Mouse (Mus musculus) cerebellum, adult 11 months (tissue): ENCODE measurements around the gene Banp.
A peak's percentile ranks its signal among the peaks of the same experiment; 100 is the strongest.

Source experiments
- DNase-seq: peaks from one replicate; pipeline ENCODE4 v3.0.0; 2022

Gene Banp

DNA sequence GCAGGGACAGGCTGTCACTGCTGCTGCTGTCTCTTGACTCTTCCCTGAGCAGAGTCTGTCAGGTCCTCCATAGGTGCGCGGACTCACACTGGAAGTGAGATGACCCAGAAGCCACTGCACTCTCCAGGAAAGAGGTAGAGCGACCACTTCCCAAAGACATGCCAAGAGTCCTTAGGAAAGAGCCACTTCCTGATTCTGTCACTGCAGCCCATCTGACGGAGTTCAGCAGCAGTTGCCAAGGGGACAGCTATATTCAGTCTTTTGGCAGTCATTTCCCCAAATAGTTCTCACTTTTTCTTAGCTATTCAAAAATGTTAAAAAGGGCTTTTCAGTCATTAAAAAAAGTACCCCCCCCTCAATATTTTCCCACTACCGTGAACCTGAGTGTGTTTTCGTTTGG lies 72.7 kb downstream of the Banp start:
- no peak for DNase-seq

DNA sequence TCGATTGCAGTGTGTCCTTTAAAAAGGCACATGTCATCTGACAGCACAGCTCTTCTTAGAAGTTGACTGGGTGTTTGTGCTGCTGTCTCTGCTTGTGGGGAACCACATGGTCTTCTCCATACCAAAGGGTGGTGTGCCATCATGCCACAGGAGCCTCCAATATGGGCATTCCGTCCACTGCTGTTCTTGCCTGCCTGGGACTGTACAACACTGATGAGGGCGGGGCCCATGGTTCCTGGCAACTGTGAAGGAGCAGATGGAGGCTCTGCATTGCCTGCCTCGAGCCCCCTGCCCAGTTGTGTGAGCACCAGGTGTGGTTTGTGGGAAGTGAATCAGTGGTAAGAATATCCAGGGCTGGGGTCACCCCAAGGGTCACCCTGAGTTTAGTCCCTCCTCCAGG lies 73.2 kb downstream of the Banp start:
- no peak for DNase-seq

- no peak for DNase-seq
These were observed 76.0 kb downstream of the Banp start for GRCm38 (mm10) chr8:122025546-122025945.

DNA sequence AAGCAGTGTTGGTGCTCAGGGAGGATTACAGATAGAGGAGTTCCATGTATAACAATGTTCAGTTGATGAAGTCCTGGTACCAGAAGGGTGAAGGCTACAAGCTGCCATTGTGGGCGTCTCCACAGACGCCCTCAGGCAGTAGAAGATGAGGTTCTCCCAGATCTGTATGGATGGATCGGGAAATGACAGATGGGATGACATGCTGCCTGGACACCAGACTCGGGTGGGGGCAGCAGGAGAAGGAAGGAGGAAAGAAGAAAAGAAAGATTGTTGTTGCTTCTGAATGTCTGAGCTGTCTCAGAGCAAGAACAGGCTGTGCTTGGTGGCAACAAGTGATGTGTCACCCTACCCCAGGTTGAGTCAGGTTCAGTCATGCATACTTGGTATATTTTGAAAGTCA lies 78.6 kb downstream of the Banp start:
- DNase-seq: no peak

DNA sequence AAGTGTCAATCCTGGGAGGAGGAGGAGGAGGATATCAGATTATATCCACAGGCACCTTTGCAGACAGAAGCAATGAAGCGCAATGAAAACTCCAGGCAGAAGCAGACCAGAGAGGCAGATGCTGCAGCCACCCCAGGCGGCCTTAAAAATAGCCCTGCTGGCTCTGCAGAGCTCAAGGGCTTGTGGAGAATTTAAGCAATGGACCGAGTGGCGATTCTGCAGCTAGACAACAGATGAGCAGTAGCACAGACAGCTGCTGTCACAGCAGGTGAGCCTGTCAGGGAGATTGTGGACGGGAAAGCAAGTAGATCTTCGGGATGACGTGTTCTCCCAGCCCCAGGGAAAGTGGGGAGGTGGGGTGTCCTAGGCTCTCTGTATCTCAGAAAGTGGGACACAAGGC lies 81.4 kb downstream of the Banp start:
- DNase-seq: peak; percentile 48

DNA sequence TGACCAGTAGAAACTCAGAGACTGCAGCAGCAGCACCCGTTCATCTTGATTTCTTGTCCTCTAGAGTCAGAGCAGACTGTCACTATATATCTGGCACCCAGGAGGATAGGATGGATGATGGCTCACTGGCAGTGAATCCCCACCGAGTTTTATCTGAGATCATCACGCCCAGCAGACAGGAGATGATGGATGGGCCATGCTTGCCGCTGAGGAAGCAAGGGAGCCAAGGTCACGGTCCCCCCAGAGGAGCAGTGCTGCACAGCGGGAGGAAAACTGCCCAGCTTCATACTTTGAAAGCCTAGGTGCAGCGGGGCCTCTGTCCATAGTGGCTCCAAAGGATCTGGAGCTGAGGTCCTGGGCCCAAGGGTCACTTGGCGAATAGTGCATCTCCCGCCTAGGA lies 83.2 kb downstream of the Banp start:
- DNase-seq: no peak

DNA sequence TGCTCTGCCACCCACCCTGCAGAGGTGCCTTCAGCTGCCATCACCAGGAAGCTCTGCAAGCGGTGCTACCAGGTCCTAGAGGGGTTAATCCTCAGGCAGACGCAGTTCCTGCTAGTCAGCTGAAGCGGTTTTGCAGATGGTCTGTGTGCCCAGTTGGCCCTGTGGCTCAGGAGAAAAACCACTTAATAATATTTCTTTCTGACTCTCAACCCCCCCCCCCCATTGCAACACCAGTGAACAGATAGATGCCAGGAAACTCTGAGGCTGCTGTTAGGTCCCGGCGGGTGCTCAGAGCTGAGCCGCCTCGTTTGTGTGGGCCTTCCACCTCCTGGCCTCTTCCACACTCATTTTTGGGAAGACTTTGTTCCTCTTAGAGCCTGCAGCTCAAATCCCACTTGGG lies 86.0 kb downstream of the Banp start:
- DNase-seq: no peak

- no peak for DNase-seq
These were observed 86.8 kb downstream of the Banp start for GRCm38 (mm10) chr8:122036325-122036724.

DNA sequence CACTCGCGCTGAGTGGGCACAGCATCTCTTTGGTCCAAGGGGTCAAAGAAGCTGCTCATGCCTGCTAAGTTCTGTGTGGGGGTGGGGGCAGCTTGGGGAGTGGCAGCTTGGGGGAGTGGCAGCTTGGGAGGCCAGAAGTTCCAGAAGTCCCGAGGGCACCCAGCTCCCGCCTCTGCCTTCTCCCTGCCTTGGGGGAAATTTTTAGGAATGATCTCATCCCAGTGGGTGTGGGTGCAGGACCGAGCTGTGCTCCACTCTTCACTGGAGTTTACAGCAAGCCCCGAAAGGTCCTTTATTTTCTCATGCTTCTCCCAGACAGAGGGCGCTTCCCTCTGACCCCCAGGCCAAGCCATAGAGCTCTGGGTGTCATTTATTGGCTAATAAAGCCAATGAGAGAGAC lies 87.7 kb downstream of the Banp start:
- DNase-seq: no peak

GRCm38 (mm10) chr8:122038076-122038475 lies 88.5 kb downstream of the Banp start:
- no peak for DNase-seq

GRCm38 (mm10) chr8:122039452-122039851 lies 89.9 kb downstream of the Banp start:
- DNase-seq: no peak

DNA sequence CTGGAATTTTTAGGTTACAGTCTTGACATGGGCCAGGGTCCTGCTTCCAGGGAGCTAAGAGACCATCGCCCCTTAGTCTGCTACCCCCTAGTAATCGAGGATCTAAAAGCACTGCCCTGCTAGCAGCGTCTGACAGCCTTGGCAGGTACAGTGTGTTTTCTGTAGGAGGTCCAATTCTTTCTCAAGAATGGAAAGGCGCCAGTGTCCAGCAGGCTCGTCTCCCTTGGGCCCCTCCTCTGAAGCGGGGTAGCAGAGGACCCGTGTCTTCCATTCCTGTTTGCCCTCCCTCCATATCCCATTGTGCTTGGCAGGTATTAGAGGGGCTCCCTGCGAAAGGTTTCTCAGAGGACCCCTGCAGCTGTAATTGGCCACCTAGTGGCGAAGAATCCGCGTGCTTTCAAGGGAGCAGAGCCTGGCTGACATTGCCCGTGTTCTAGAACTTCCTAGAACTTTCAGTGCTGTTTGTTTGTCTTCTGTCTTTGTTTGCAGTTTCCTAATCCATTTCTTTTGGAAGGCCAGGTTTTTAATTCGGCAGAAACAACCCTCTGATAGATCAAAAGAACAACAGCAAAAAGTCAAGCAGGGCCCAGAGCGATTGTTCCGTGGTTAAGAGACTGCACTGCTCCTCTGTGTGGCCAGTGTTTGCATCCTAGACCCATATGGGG lies 97.8 kb downstream of the Banp start:
- no peak for DNase-seq

DNA sequence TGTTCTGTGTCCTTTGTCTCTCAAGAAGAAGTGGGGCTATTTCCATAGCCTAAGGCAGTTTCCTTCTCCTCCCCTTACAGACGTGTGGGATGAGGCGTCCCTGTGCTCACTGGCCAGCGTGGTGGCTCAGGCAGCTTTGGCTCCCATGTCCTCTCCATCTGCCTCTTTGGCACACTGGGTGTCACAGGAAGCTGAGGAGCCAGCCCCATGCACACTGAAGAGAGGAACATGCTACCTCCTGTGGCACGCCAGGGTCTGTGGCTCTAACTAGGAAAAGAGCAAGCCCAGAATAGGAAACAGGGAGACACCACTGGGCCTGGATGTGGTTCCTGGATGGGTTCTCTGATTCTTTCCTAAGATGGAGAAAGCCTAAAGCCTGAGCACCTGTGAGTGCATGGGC lies 99.7 kb downstream of the Banp start:
- DNase-seq: peak; percentile 41

DNA sequence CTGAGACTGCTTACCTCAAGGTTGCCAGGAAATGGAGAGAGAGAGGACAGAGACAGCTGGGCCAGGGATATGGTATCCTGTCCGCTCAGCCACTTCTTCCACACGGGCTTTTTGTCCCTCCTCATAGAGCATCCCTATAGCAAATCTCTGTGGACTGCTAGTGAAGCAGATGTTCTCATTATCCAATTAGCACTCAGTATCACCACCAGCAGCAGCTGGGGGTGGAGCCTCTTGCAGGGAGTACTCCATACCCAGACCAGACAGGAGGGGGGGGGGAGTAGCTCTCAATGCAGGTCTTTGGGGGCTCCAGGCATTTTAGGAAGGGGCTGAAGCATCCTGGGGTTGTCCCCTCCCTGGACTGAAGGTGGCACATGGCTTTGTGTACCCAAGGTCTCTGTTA lies 100.4 kb downstream of the Banp start:
- no peak for DNase-seq

GRCm38 (mm10) chr8:122050620-122051019 lies 101.1 kb downstream of the Banp start:
- DNase-seq: peak; percentile 38

DNA sequence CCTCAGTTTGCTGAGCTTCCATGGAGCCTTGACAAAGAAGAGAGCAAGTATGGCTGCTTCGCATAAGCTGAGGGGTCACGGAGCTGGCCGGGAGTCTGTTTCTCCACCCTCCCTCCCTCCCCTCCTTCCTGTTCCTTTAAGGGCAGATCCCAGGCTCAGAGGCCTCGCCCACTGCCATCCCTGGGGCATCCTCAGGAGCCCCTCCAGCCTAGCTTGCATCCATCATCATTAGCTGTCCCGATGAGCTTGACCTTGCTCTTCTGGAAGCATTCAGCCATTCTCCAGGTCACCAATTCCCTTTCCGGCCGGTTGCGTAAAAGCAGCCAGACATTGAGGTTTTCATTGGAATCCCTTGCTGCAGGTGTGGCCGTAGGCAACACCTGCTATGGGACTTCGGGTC lies 105.8 kb downstream of the Banp start:
- DNase-seq: no peak

- DNase-seq: no peak
These were observed 106.6 kb downstream of the Banp start for GRCm38 (mm10) chr8:122056113-122056512.

- DNase-seq: no peak
These were observed 107.3 kb downstream of the Banp start for GRCm38 (mm10) chr8:122056882-122057281.

DNA sequence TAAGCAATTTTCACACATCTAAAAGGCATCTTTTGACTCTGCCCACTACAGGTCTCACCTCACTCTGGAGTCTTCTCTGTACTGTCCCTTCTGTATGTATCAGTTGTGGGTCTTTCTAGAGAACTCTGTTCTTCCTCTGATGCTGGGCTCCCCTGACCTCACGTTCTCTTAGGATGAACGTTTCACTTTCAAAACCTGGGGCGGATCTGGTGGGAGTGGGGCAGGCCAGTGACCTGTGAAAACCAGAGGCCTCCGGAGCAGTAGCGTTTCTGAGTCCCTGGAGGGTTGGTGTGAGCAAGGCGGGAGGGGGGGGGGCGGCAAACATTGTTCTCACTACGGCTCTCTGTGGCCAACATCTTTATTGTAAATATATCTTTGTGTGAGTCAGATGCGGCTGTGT lies 109.0 kb downstream of the Banp start:
- DNase-seq: no peak

DNA sequence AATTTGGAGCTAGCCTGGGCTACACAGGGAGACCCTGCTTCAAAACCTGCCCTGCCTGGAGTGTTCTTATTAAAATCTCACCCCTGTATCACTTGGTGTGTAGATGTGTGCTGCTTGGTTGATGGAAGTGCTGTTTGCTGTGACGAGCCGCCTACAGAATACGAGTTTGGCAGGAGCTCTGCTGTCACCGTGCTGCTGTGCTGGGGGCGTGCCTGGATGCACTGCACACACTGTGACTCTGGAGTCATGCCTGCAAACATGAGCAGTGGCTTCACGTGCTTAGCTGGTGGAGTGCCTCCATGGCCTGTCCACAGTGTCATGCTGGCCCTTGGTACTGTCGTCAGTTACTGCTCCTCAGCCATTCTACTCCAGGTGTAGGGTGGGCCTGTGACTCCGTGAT lies 109.4 kb downstream of the Banp start:
- DNase-seq: no peak

DNA sequence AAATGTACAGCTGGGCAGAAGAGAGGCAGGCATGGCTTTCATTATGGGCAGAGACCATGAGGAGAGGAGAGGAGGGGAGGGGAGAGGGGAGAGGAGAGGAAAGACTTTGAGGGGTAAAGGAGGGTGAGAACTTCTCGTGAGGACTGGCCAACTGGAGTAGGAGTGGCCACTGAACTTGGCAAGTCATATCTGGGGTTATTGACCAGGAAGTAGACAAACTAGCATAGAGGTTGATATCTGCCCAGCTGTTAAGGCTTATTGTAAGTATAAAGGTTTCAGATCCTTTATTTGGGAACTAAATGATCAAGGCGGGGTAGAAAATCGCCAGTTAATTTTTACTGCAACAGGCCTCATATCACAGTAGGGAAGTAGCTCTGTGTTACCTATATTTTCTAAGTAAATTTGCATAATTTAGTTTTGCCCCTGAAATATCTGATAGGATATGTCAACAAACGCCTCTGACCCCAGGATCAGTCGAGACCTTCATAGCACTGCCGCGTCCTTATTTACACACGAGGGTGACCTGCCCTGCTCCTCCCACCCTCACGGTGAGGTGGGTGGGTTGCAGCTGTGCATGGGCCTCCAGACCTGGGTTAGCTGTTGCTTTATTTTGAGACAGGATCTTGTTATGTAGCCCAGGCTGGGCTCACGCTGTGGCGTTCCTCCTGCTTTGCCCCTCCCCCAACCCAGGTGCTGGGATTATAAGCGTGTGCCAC lies 113.1 kb downstream of the Banp start:
- no peak for DNase-seq

DNA sequence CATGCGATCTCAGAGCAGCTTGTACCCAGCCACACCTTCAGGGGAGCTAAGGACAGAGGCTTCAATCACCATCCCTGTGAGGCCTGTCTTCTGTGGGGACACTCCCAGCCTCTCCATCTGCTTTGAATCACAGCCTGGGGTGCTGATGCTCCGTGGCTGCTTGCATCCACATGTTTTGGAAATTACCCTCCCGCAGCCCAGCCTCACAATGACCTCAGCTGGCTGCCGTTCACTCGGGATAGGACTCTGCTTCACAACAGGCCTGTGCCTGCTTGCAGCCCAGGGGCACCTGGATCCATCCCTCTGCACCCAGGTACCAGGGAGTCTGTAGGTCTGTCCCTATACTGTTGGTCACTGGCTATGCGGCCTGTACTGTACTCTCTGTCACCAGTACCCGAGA lies 114.8 kb downstream of the Banp start:
- DNase-seq: no peak

DNA sequence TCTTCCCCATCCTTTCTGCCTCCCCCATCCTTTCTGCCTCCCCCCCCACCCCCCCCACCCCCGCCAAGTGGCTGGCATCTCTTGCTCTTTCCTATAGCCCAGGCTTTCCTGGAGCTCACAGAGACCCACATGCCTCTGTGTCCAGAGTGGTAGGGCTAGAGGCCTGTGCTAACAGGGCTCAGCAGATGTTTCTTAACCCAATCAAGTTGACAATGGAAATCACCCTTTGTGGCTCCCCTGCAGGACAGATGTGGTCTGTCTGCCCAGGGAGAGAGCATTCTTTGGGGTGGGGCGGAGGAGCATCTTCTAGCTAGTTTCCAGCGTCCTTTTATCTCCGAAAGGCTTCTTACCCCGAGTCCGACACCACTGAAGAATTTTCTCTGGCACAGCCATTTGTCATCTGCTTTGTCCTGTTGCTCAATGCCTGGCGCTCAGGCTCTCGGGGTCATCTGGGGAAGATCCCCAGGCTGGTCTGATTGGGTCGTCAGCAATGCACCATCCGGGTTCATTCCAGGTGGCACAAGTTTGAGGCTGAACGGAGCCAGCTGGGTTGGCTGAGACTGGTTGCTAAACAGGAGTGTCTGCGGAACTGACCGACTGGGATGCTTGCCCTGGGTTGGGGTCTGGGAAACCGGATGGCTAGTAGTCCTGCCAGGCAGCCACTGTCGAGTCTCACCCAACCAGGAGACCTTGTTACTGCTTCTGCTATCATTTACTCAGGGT lies 118.4 kb downstream of the Banp start:
- no peak for DNase-seq

GRCm38 (mm10) chr8:122068609-122069008 lies 119.1 kb downstream of the Banp start:
- DNase-seq: no peak
